ENCODE assay signal across 14 mouse cellular contexts in the genomic region with DNA sequence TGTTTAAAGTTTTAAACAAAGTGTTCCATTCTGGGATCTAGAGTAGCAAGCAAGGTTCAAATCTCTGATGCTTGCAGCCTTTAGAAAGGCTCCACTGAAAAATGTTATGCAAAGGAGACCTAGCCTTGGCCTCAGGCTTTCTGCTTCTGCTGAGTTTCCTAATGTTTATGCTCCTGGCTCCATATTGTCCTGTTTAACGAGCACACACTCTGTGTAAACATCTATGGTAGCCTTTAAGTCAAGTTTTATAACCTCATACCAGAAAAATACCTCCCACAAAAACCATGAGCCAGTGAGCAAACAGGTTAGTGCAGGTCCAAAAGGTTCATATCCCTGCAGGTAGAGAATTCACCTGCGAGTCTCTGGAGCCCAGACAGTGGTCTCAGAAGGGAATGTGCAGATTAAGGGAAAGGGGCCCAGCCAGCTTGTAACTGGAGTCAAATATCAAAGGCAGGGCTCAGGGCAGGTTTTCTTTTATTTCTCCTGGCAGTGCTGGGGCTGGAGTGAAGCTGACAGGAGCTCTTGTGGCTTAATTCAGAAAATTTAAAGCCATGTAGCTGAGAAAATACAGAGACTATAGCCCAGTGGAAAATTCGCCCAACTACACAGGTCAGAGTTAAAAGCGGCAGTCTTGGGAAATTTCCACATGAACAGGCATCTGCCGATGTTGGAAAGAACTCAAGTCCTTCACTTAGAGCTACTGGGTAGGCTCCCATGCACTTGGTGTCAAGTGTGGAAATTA.
A peak's percentile ranks its signal among the peaks of the same experiment; 100 is the strongest.
DNase-seq lines count a peak whose midpoint lies in the region; ATAC-seq and TF ChIP-seq lines count a peak whose summit lies in the region.
"Had no signal": no experiment of that assay in that cellular context is flagged by ENCODE, and none has a peak within 500 bp of the region (broad histone marks: within the 10 kb centered on the region; RNA-seq: fewer than 3 reads in every experiment).

No protein-coding gene starts in this region.

- peak; percentile 34; the same call in 1 of the 2 replicates for ATAC-seq in intestine, embryonic 15.5 days
- no peak for ATAC-seq in intestine, postnatal 0 days
- ATAC-seq in neural tube, embryonic 15.5 days (ENCODE audit: low FRiP score), result no peak

- no peak overlapping the region for H3K27ac ChIP-seq in intestine, embryonic 15.5 days
- no peak overlapping the region for H3K27ac ChIP-seq in intestine, postnatal 0 days (ENCODE audit: low read depth, low read length)
- H3K27ac ChIP-seq in neural tube, embryonic 15.5 days (replicated peaks), result no peak overlapping the region
- H3K27ac ChIP-seq: hindbrain, embryonic 14.5 days; liver, embryonic 15.5 days; midbrain, embryonic 10.5 days; neural tube, embryonic 13.5 days had no signal

- no peaks in the 10 kb centered on the region for H3K27me3 ChIP-seq in intestine, embryonic 15.5 days (replicated peaks)
- no peaks in the 10 kb centered on the region for H3K27me3 ChIP-seq in intestine, postnatal 0 days (replicated peaks; ENCODE audit: control insufficient read depth, insufficient read depth, low read length)
- H3K27me3 ChIP-seq in neural tube, embryonic 15.5 days (replicated peaks), result no peaks in the 10 kb centered on the region
- H3K27me3 ChIP-seq: liver, embryonic 15.5 days; neural tube, embryonic 13.5 days had no signal

- peak; percentile 3 for DNase-seq in R1 (ENCODE audit: low read depth, low spot score)
- peak; percentile 68 for DNase-seq in brain, embryonic 14.5 days (ENCODE audit: low read depth)
- peak; percentile 5 for DNase-seq in kidney, postnatal 10 days
- no peak for DNase-seq in gastrocnemius, postnatal 36 days
- DNase-seq in testis, postnatal 10 days (ENCODE audit: low spot score), result no peak
- DNase-seq: cerebellum, adult 9-11 months; layer of hippocampus, postnatal 36 days had no signal

- H3K9ac ChIP-seq in intestine, embryonic 15.5 days, result no peak overlapping the region
- no peak overlapping the region for H3K9ac ChIP-seq in intestine, postnatal 0 days (ENCODE audit: low read depth, low read length)
- H3K9ac ChIP-seq in neural tube, embryonic 15.5 days (replicated peaks), result no peak overlapping the region
- H3K9ac ChIP-seq: hindbrain, embryonic 14.5 days; liver, embryonic 15.5 days; neural tube, embryonic 13.5 days had no signal

- no peaks in the 10 kb centered on the region for H3K36me3 ChIP-seq in intestine, embryonic 15.5 days
- H3K36me3 ChIP-seq in intestine, postnatal 0 days (ENCODE audit: control insufficient read depth, insufficient read depth), result no peaks in the 10 kb centered on the region
- no peaks in the 10 kb centered on the region for H3K36me3 ChIP-seq in neural tube, embryonic 15.5 days
- H3K36me3 ChIP-seq: liver, embryonic 15.5 days; midbrain, embryonic 10.5 days; neural tube, embryonic 13.5 days had no signal

- no peak overlapping the region for H3K4me3 ChIP-seq in intestine, embryonic 15.5 days (replicated peaks)
- H3K4me3 ChIP-seq in intestine, postnatal 0 days (ENCODE audit: low read depth, low read length), result no peak overlapping the region
- no peak overlapping the region for H3K4me3 ChIP-seq in neural tube, embryonic 15.5 days (replicated peaks)
- H3K4me3 ChIP-seq: liver, embryonic 15.5 days; midbrain, embryonic 10.5 days; neural tube, embryonic 13.5 days had no signal

- no peaks in the 10 kb centered on the region for H3K9me3 ChIP-seq in intestine, embryonic 15.5 days
- H3K9me3 ChIP-seq in intestine, postnatal 0 days (ENCODE audit: control insufficient read depth), result no peaks in the 10 kb centered on the region
- no peaks in the 10 kb centered on the region for H3K9me3 ChIP-seq in neural tube, embryonic 15.5 days (replicated peaks)
- H3K9me3 ChIP-seq: liver, embryonic 15.5 days; midbrain, embryonic 10.5 days; neural tube, embryonic 13.5 days had no signal

- no peak for TF ChIP-seq POLR2A in brain, embryonic 14.5 days (IDR thresholded peaks at IDR 0.05; ENCODE audit: borderline replicate concordance, extremely low read depth, insufficient read depth, insufficient read length, poor library complexity, severe bottlenecking)

- no peak for TF ChIP-seq CTCF in intestine, postnatal 0 days (IDR thresholded peaks at IDR 0.05; ENCODE audit: low read depth)
- no peak for TF ChIP-seq CTCF in brain, embryonic 14.5 days (IDR thresholded peaks at IDR 0.05; ENCODE audit: borderline replicate concordance, extremely low read depth, insufficient read depth, insufficient read length)

- intact Hi-C loops in gastrocnemius, postnatal 36 days (cut with DNase I), result no loop called here

- WGBS in intestine, embryonic 15.5 days, result 20% methylated on average over 5 of the region's 5 CpGs
- 29% methylated on average over 5 of the region's 5 CpGs for WGBS in intestine, postnatal 0 days
- 23% methylated on average over 5 of the region's 5 CpGs for WGBS in neural tube, embryonic 15.5 days

- H3K4me1 ChIP-seq in intestine, embryonic 15.5 days (replicated peaks), result no peaks in the 10 kb centered on the region
- H3K4me1 ChIP-seq in intestine, postnatal 0 days (replicated peaks; ENCODE audit: control insufficient read depth, insufficient read depth, low read length), result no peaks in the 10 kb centered on the region
- no peaks in the 10 kb centered on the region for H3K4me1 ChIP-seq in neural tube, embryonic 15.5 days
- H3K4me1 ChIP-seq: liver, embryonic 15.5 days had no signal

- no peak overlapping the region for H3K4me2 ChIP-seq in intestine, embryonic 15.5 days (replicated peaks)
- no peak overlapping the region for H3K4me2 ChIP-seq in intestine, postnatal 0 days (replicated peaks; ENCODE audit: low read depth)
- H3K4me2 ChIP-seq in neural tube, embryonic 15.5 days, result no peak overlapping the region
- H3K4me2 ChIP-seq: hindbrain, embryonic 14.5 days; liver, embryonic 15.5 days; neural tube, embryonic 13.5 days had no signal

Comparison
In these comparisons a context has a peak if more than half of its experiments do, and no peak if none do; other contexts are left out.
1. DNase-seq: peak in R1 (single experiment), brain, embryonic 14.5 days (single experiment) and kidney, postnatal 10 days (single experiment); none in gastrocnemius, postnatal 36 days (0 of 2) and testis, postnatal 10 days (single experiment).